Mouse (Mus musculus) fat pad, adult 2 months (tissue): ENCODE data around the gene Plxna1.

Experiments used
- DNase-seq: peaks from one replicate; pipeline ENCODE4 v3.0.0-alpha.2; 2011; ENCODE audit warnings: low read depth, low spot score; ENCODE audit errors: extremely low read depth

Gene Plxna1

GRCm38 (mm10) chr6:89333964-89334702, 28.3 kb downstream of the Plxna1 start:
- no peak for DNase-seq

GRCm38 (mm10) chr6:89330957-89331356, 31.5 kb downstream of the Plxna1 start:
- no peak for DNase-seq

DNA sequence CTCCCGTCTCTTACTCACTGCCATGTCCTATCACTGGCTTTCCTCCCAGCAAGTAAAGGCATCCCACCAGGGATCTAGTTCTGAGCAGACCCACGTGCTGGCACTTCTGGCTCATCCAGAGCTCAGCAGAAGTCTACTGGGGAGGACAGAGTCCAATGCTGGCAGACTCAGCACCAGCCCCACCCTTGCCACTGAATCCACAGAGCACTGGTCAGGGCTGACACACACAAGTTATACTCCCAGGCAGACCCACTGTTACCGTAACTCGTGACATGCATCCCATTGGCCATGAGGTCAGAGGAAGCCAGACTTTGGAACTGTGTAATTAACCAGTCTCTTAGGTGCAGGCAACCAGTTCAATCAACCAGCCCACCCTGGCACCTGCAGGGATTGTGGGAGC, 33.8 kb downstream of the Plxna1 start:
- no peak for DNase-seq

DNA sequence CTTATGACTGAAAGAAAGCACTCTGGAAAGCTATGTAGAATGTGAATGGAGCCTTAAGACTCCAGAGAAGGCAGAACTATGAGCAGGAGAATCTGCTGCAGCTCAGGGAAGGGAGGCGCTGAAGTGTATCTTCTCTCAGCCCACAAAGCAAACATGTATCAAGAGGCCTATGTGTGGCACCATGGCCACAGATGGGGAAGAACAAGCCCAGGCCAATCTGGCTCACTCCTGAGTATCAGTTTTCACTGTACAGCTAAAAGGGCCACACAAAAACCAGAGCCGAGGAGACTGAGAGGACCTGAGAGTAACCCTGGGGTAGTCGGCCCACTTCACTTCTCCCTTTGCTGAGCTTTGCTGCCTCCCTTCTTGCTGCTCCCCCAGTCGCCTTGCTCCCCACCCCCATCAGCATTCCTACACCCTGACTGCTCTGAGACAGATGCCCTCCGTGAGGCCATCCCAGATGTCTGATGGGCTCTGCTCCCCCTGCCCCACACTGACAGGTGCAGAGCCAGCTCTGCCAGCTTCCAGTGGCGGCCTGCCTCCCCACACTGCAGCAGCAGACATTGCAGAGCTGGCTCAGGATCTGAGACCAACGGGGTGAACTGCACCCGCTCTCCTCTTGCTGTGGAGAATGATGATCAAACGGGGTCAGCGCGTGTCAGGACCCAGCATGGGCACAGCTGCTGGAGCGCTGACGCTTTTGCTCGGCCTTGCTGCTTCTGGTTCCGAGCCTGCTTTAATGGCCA, 34.5 kb downstream of the Plxna1 start:
- no peak for DNase-seq

DNA sequence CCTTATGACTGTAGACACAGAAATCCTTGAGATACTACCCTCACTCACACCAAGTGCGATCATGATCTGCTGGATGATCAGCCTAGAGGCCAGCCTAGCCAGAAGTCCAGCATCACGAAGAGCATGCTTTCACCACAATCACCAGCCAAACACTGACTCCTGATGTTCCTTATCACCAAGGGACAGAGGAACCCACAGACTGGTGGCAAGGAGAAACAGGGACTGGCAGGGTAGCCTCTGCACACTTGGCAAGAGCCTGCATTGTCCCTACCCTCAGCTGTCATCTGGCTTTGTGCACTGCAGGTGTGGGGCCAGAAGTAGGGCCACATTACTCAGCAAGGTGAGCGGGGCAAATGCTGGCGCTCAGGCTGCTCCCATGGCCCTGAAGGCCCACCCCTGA, 37.6 kb downstream of the Plxna1 start:
- DNase-seq: no peak

- no peak for DNase-seq
Observed at GRCm38 (mm10) chr6:89315263-89315662, 47.2 kb downstream of the Plxna1 start.

DNA sequence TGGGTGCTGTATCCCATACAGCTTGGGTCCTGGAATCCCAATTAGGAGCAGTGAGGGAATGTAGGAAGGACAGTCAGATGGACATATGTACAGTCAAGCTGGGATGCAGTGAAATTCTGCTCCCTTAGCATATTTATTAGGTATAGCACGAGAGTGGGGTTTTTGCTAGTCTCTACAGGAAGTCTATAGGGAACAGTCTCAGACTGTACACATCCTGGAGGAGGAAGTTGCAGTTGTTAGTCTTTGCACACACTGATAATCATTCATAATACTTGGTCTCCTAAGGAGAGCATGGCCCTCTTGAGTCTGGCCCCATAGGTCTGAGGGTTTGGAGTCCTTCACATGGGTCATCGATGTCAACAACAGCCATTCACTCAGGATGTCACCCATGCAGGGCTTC, 50.9 kb downstream of the Plxna1 start:
- no peak for DNase-seq

DNA sequence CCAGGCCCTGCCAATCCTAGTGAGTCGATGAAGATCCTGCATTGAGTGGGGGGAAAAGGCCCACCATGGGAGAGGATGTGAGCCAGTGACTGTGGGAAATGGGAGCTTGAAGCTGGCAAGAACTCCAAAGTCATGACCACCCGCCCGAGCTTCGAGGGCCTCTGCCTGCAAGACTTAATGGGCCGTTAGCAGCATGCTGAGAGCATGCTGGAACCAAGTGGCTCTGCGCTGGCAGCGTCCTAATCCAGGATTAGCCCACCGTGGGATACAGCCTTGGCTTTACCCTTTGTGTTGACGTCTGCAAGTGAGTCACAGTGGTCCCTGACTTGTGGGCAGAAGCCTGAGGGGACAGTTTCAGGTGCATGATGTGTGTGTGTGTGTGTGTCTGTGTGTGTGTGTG, 52.2 kb downstream of the Plxna1 start:
- no peak for DNase-seq

GRCm38 (mm10) chr6:89308213-89308973, 54.0 kb downstream of the Plxna1 start:
- no peak for DNase-seq

GRCm38 (mm10) chr6:89304375-89305058, 57.9 kb downstream of the Plxna1 start:
- no peak for DNase-seq

- no peak for DNase-seq
Observed at GRCm38 (mm10) chr6:89299818-89300217, 62.6 kb downstream of the Plxna1 start.

DNA sequence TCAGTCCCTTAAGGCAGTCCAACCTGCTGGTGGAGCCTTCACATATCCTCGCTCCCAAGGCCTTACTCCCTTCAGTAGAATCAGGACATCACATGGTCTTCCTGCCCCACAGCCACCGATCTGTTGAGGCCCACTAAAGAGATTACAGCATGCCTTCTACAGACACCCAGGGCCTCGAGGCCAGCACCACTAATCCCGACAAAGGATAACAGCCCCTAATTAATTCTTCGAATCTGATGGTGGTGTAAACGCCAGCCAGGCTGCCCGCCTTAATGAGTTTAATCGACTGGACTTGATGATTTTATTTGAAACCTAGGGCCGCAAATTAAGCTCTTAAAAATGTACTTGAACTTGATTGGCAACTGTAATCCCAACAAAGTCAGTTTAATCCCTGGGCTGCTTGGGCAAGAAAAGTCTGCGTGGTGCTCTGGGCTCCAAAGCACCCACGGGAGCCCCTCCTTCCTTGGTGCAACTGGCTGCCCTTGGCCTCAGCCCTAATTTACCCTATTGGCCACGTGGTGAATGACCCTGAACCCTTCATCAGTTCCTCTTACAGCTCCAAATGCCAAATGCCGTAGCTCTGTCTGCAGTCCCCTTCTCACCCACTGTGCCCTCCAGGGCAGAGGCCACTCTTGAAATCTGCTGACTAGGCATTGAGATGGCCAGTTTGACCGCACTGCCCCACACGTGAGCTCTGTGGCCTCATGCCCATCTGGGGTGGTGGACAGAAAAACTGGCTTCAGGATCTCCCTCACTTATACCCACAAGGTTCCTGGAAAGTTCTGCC, 65.3 kb downstream of the Plxna1 start:
- no peak for DNase-seq

DNA sequence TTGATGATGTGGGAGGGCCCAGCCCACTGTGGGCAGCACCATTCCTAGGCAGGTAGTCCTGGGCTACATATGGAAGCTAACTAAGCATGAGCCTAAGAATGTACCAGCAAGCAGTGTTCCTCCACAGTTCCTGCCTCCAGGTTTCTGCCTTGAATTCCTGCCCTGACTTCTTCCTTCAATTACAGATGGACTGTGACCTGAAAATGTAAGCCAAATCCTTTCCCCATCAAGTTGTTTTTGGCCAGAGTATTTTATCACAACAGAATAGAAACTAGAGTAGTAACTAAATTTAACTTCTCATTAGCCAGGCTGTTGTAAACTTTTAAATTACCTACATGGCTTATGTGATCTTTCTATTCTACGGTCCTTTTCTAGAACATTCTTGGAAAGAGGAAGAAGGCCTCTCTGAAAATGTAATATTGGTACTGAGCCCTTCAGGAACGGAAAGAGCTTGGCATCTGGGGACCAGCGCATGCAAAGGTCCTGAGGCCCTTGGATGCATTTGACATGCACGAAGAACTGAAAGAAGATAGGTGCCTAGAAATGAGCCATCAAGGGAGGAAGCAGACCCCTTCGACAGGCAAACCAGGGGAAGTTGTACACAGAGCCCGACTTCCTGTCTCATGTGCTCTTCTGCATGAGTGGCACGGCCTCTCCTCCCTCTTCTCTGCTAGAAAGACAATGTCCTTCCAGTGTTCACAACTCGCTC, 66.3 kb downstream of the Plxna1 start:
- no peak for DNase-seq

- DNase-seq: no peak
Observed at GRCm38 (mm10) chr6:89294621-89295020, 67.8 kb downstream of the Plxna1 start.

DNA sequence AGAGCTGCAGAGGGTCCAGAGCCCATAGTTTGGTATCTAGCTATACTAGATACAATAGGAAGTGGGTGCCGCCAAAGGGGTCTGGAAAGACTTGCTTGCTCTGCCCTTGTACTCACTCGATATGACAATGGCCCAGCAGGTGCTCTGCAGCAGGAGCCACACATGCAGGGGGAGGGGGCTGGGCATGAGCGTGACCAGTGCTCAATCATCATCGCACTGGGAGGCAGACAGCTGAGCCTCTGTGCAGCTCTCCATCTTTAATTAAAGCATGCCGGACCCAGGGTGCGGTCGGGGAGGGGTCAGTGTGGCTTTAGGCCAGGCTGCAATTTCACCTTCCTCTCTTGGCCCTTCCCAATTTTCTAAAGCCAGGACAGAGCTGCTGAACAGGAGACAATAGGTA, 70.9 kb downstream of the Plxna1 start:
- no peak for DNase-seq

DNA sequence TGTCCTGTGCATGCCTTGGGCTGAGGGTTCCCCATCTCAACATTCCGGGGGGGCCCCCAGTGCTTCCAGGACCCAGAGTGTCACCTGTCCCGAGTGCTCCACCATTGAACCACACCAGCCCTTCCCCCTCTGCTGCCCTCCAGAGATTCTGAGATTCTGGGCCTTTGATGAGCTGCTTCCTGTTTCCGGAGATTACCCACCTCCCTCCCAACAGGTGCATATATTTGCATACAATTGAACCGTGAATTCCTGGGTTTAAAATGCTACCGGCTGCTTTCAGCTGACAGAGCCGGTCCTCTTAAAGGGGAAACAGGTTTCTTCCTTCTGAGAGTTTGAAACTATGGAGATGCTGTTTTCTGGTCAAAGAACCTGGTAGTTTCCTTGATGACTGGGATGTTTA, 74.3 kb downstream of the Plxna1 start:
- DNase-seq: no peak

- no peak for DNase-seq
Observed at GRCm38 (mm10) chr6:89286700-89287428, 75.6 kb downstream of the Plxna1 start.

DNA sequence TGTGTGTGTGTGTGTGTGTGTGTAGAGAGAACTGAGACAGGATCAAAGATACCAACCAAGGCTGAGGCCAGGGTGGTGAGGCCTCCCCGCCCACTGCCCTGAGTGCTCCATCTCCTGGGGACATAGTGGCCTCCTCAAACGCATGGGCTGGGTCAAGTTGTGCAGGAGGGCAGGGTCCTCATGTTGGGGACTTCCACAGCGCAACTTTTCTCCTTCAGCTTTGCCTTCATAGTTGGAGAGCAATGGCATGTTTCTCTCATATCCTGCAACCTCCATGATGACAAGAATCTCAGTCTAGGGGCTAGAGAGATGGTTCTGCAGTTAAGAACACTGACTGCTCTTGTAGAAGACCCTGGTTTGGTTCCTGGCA, 76.1 kb downstream of the Plxna1 start:
- no peak for DNase-seq

- no peak for DNase-seq
Observed at GRCm38 (mm10) chr6:89285561-89286285, 76.7 kb downstream of the Plxna1 start.
